Mouse (Mus musculus): Measurements from ENCODE around the gene Tead2.

Gene Tead2

DNA sequence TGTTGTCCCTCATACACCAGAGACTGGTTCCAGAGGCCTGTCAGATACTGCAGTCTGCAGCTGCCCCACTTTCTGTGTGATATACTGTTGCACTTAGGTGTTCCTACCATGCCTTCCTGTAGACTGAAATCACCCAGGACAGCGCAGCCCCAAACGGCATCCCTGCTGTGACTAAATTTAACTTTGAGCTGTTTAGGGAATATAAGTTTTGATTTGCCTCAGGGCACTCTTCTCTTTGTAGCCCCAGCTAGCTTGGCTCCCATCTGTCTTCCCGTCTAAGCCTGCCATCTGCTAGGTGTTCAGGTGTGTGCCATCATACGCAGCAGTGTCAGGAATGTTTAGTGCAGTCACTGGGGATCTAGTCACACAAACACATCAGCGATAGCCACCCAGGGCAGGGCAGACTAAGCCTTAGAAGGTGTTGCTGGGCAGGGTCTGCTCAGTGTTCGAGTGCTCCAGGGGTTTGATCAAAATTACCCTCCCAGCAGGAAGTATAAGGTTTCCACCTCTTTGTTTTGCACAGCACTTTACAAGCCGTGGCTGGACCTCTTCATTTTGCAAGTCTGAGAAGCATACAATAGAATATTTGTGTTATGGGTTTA, 47.6 kb downstream of the Tead2 start:
- no peak for DNase-seq

DNA sequence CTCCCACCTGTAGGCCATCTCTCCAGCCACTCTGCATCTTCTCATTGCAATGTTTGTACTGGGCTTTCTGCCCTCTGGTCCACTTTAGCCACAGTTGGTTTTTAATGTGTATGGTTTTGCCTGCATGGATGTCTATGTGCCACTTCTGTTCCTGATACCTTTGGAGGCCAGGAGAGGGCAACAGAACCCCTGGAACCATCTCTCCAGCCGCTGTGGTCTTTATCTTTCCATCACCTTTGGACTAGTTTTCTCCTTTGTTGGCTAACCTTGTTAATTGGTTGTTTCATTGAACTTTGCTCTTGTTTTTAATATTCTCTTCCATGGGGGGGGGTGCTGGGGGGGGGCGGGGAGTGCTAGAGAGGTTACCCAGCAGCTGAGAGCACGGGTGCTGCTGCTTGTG, 48.8 kb downstream of the Tead2 start:
- DNase-seq: no peak

DNA sequence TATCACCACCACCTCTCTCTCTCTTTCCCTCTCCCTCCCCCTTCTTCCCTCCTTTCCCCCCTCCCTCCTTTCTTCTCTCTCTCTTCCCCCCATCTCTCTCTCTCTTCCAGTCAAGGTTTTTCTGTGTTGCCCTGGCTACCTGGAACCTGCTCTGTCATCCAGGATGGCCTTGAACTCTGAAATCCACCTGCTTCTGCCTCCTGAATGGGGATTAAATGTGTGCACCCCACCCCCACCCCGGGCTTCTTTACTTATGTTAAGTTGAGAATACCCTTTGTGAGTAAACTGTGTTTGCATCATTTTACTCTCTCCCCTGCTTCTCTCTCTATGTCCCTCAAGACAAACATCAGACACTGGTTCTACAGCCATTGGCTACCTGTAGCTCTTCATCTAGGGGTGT, 50.0 kb downstream of the Tead2 start:
- DNase-seq: no peak

DNA sequence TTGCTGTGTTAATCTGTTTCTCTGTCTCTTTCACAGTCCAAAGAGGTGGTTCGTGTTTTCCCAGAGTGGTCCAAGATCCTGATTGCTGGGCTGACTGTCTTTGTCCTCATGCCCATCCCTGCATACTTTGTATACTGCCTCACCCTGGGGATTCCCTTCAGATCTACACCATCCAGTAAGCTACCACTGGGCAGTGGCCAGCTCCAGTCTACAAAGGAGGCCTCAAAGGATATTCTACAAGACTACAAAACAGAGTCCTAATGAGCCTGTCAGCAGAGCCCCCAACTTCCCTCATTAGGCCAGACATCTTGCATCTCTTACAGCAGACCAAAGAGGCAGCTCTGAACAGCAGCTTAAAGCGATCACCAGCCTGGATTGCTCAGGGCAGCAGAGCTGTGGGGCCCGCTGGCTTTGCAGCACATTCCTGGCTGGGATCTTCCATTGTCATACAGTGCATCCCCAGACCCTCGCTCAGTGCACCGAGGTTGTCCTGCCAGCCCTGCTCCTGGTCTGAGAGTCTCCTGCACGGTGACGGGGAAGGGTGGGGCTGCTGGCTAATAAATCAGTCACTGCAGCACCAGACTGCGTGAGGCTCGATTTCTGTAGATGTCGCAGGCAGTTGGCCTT, 57.3 kb downstream of the Tead2 start:
- no peak for DNase-seq

DNA sequence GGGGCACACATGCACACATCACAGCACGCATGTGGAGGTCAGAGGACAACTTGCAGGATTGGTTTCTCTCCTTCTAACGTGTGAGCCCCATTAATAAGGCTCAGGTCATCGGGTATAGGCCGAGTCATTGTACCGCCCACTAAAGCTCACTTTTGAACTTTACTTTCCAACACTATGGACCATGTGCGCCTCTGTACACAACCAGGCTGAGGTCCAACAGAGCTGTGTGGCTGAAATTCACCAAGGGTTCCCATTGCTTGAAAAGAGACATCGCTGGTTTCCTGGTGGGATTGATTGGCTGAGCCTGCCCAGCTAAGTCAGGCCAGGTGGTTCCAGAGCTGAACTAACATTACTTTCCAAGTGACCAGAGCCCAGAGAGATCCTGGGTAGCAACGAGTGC, 58.1 kb downstream of the Tead2 start:
- DNase-seq: no peak

DNA sequence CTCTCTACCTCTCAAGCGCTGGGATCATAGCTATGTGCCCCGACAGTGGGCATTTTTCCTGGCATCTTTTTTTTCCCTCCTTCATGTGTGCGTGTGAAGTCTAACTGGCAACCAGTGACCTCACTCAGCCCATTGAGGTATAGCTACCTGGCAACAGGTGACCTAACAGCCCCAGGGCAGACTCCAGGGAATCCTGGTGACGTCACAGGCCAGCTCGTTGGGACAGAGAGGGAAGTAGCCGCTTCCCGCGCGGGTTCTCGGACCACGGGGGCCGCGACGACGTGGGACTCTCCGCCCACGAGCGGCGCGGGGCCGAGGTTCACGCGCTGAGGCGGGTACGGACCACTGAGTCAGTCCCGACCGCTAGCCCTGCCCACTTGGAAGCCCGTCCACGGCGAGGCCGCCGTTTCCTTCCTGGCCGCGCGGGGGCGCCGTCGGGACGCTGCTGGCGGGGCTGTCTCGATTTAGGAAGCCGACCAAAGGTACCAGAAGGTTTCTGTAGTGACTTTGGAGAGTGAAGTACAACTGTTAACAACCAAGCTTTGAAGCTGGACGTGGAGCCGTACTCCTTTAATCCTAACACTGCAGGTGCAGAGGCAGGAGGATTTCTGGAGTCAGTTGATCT, 61.7 kb downstream of the Tead2 start, which contains the start of gene Slc6a21:
Gene Slc6a21, plus strand, starts transcription at position 378 of the 625 bp plus-strand sequence.
- DNase-seq: peak; percentile 80

Measured in thymus, postnatal 25 days (tissue).